Mouse (Mus musculus): ENCODE data around the gene March4.

GRCm38 (mm10) chr1:72449752-72450151 is 87.0 kb downstream of the March4 start:
- TF ChIP-seq CTCF (IDR thresholded peaks at IDR 0.05; ENCODE audit: low read depth) (no peak), EP300 (IDR thresholded peaks at IDR 0.05; ENCODE audit: low read depth) (no peak)
